Mouse (Mus musculus): ENCODE data around the gene Snx18. TPM values are rescaled to one million over a fixed set of nuclear protein-coding genes. Genes with fewer than 3 reads are reported as not detected.

Gene Snx18
- polyA plus RNA-seq, 1 experiment from 2014 or later: 9.0 TPM

DNA sequence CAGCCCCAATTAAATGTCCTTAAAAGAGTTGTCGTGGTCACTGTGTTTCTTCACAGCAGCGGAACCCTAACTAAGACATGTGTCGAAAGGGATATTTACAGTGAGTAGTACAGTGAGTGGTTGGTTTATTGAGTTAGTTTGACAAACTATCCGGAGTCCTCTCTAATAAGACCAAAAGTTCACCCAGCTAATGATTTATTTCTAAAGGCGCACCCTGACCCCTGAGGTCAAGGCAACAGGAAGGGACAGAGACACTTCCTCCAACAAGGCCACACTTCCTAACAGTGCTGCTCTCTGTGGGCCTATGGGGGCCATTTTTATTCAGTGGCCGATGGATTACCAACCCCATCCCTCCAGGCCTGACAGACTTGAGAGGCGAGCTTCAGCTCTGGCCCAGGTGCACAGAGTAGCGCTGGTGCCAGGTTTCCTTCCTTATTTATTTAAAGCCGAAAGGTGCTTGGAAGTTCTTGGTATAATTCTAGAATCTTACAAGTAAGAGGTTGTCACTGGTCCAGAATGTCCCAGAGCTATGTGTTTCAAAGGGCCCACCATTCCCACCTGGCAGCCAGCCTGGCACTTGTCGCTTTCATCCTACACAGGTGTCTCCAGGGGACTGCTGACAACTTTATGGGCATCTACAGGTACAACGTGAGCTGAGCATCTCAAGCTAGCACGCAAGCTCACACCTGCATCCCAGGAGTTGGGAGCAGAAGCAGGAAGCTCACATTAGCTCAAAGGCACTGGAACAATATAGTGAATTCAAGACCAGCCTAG lies 16.3 kb downstream of the Snx18 start:
- Histone ChIP-seq H3K4me3 (no peak overlapping the region), H3K27ac (no peak overlapping the region), H3K4me2 (no peak overlapping the region), H3K9ac (no peak overlapping the region), H3K4me1 (peaks cover 5% of the 10 kb centered on the region; the same call in 1 of the 2 replicates), H3K9me3 (no peaks in the 10 kb centered on the region), H3K36me3 (replicated peaks) (no peaks in the 10 kb centered on the region), H3K27me3 (replicated peaks) (no peaks in the 10 kb centered on the region)
- WGBS: 97% methylated on average over 12 of the region's 12 CpGs
- no peak for ATAC-seq (replicated peaks)

DNA sequence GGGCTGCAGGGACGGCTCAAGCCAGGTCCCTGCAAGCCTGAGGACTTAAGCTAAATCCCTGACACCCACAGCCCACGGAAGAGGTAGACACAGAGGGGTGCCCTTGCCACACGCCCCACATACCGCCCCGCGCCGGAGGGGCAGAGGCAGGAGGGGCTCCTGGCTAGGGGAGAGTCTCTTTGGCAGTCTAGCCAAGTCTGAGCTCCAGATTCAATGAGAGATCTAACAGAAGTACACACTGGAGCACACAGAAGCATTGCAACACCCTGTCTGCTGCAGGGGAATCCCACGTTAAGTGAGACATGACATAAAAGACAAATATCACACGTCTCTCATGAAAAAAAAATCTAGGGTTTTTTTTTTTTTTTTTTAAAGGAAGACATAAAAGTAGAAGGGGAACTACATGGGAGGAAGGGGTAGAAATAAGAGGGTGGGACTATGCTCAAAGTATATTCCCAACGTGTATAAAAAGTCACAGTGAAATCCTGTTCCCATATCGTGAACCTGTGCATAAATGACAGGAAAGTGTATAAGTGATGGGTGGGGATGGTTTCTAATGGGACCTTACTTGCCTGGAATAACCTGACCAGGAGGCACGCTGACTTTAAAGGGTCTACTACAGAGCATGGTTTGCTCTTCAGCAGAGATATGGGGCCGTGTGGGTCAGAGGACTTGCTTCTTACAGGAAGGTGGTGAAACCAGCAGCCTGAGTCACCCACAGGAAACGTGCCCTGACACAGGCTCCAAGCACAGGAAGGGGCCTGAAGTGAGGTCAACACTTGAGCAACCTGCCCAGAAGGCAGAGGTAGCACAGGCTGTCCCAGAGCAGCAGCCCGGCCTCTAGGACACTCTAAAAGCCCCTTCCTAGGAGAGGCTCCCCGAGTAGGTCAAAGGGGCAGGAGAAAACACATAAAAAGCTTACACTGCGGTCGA lies 17.6 kb downstream of the Snx18 start:
- WGBS: 93% methylated on average over 18 of the region's 18 CpGs
- no peak for ATAC-seq (replicated peaks)

DNA sequence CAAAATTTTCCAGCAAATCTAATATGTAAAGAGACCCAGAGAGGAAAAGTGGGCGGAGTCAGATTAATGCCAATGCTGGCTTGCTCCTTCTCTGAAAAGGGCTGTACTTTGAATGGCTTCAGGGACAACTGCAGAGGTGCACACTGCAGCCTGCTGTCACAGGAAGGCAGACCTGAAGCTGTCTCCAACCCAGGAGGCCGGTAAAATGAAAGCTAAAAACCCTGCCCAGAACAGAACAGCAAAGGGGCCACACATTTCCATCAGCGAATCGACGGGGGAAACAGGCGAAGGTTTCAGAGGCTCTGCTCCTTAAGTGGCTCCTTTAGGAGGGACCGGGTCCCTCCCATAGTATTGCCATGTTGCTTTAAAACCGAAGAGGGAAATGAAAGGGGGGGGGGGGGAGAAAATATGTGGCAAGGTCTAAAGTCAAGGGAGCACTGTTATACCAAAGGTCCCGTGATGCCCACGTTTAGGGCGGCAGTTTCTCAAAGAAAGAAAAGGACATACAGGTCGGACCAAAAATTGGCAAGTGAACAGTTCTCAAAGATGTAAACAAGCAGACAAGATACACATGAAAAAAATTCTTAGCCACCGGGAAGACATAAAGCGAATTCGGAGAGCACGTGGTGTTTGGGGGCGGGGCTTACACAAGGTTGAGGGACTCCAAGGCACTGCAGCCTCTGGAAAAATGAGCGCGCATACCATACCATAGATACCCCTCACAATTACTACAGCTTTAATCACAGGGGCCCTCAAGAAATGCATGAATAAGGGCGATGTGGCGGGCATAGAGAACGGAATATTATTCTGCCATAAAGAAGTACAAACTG lies 18.4 kb downstream of the Snx18 start:
- H3K9ac ChIP-seq: no peak overlapping the region
- whole genome bisulfite sequencing: 91% methylated on average over 22 of the region's 22 CpGs
- no peaks in the 10 kb centered on the region for H3K36me3 ChIP-seq (replicated peaks)
- peaks cover 13% of the 10 kb centered on the region for H3K4me1 ChIP-seq
- H3K4me3 ChIP-seq: no peak overlapping the region
- H3K27me3 ChIP-seq (replicated peaks): no peaks in the 10 kb centered on the region
- ATAC-seq (replicated peaks): no peak
- H3K27ac ChIP-seq: no peak overlapping the region
- H3K9me3 ChIP-seq: no peaks in the 10 kb centered on the region
- no peak overlapping the region for H3K4me2 ChIP-seq

More for the DNA sequence above, 17.6 kb downstream of the Snx18 start:
- Histone ChIP-seq H3K27ac (no peak overlapping the region), H3K4me2 (no peak overlapping the region), H3K36me3 (replicated peaks) (no peaks in the 10 kb centered on the region), H3K9me3 (no peaks in the 10 kb centered on the region), H3K27me3 (replicated peaks) (no peaks in the 10 kb centered on the region), H3K4me3 (no peak overlapping the region), H3K9ac (no peak overlapping the region), H3K4me1 (peaks cover 13% of the 10 kb centered on the region)

DNA sequence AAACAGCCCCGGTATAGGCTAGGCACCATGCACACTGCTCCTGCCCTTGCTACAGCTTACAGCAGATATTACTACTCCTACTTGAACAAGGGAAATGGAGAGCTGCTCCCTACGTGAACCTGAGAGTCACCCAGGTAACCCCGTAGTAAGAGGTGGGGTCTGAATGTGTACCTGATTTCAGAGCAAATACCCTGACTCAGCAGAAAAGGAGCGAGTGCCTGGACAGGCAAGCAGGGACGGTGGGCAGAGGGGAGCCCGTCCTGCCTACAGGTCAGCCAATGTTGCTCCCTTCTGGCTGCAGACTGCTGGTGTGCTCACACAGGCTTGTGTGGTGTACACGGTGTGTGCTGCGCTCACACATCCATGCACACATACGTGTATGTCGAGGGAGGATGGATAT lies 20.7 kb downstream of the Snx18 start:
- Histone ChIP-seq H3K4me2 (no peak overlapping the region), H3K9me3 (no peaks in the 10 kb centered on the region), H3K36me3 (replicated peaks) (no peaks in the 10 kb centered on the region), H3K27ac (no peak overlapping the region), H3K4me3 (no peak overlapping the region), H3K9ac (no peak overlapping the region), H3K27me3 (replicated peaks) (no peaks in the 10 kb centered on the region), H3K4me1 (peaks cover 9% of the 10 kb centered on the region)
- no peak; the same call in 1 of the 2 replicates for ATAC-seq (replicated peaks)
- WGBS: 93% methylated on average over 10 of the region's 10 CpGs

DNA sequence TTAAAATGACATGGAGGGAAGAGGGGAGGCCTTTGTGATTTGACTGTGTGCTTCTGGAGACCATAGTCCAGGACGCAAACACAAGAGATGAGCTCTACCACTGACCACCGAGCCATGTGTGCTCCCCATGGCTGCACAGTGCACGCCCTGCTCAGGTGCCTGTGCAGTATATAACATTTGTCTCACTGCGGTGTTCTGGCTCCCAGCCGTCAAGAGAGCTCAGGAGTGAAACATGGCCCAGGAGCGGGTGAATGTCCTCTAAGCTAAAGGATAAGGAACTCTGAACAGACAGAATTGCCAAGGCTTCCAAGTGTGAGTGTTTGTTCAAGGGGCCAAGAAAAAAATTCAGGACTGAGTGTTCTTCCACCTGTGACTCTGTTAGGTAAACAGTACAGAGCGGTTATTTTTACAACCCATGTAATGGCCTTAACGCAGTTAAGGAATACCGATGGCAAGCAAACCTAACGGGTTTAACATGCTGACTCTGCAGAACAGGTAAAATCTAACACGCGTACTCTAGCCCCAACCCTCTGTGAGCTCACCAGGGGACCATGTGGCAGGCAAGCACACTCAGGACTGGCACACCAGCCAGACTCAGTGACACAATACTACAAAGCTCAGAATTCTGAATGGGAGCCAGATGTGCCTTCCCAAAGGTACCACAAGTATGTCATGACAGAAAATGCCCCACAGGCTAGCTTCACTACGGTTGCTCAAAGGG lies 21.4 kb downstream of the Snx18 start:
- Histone ChIP-seq H3K4me2 (no peak overlapping the region), H3K4me3 (no peak overlapping the region), H3K27me3 (replicated peaks) (no peaks in the 10 kb centered on the region), H3K4me1 (peaks cover 9% of the 10 kb centered on the region), H3K27ac (no peak overlapping the region), H3K9me3 (no peaks in the 10 kb centered on the region), H3K36me3 (replicated peaks) (no peaks in the 10 kb centered on the region), H3K9ac (no peak overlapping the region)
- no peak; the same call in 1 of the 2 replicates for ATAC-seq (replicated peaks)
- WGBS: 84% methylated on average over 13 of the region's 13 CpGs

DNA sequence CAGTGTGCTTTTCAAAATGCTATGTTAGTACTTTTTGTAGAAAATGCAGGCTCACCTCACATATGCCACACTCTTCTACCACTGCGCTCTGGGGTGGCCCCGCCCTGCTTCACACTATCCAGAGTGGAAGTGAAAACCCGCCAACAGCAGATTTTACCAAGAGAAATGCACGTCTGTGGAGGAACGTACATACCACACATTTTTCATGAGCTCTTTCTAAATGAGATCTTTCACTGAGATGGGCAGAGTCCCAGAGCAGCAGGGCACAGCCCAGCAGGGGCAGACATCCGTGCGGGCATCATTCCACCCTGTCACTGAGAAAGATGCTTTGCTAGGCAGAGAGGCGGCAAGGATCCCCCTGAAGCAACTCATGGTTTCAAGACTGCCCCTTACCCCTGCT lies 22.4 kb downstream of the Snx18 start:
- no peak overlapping the region for H3K27ac ChIP-seq
- H3K4me3 ChIP-seq: no peak overlapping the region
- no peak; the same call in 1 of the 2 replicates for ATAC-seq (replicated peaks)
- H3K27me3 ChIP-seq (replicated peaks): no peaks in the 10 kb centered on the region
- no peaks in the 10 kb centered on the region for H3K9me3 ChIP-seq
- H3K4me1 ChIP-seq: peaks cover 9% of the 10 kb centered on the region
- no peak overlapping the region for H3K9ac ChIP-seq
- 67% methylated on average over 8 of the region's 8 CpGs for WGBS
- no peak overlapping the region for H3K4me2 ChIP-seq
- H3K36me3 ChIP-seq (replicated peaks): no peaks in the 10 kb centered on the region

DNA sequence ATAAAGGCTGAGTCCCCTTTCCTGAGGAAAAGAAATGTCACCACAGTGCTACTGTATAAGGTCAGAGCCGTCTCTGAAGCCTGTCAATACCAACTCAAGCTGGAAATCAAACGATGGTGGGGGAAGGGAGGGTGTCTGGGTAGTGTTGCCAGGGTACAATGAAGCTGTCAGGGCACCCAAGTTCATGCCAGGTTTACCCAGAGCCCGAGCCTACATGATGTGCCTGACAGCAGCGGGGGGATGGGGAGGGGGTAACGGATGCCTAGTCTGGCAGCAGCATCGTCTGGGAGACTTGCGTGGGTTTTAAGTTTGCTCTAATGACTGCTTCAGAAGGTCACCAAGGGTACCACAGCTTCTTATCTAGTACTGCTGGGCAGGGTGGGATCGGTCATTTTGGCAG lies 23.1 kb downstream of the Snx18 start:
- Histone ChIP-seq H3K27ac (no peak overlapping the region), H3K4me2 (no peak overlapping the region), H3K36me3 (replicated peaks) (0 out of 2 replicates have a peak, but pooled peaks cover 4% of the 10 kb centered on the region), H3K4me1 (peaks cover 9% of the 10 kb centered on the region), H3K9ac (no peak overlapping the region), H3K9me3 (no peaks in the 10 kb centered on the region), H3K4me3 (no peak overlapping the region), H3K27me3 (replicated peaks) (no peaks in the 10 kb centered on the region)
- 0 out of 2 replicates have a peak, but pooled peaks have one; percentile 30 for ATAC-seq (replicated peaks)
- 68% methylated on average over 8 of the region's 8 CpGs for WGBS

DNA sequence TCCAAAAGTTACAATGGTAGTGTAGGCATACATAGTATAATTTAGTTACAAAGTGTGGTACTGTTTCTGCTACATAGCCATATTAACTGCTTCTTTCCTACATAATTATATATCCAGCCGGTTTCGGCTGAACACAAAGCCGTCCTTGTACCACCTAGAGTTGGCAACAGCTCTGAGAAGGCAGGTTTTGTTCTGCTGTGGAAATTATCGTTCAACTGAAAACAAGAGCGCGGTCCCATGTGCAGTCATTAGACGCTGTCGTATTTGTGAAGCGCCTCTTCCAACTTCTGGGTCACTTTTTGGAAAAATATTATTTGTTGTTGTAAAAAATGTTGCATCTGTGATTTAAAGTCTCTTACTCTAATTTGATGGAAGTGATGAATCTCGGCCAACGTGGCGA lies 24.0 kb downstream of the Snx18 start:
- H3K27me3 ChIP-seq (replicated peaks): no peaks in the 10 kb centered on the region
- no peak overlapping the region for H3K4me3 ChIP-seq
- H3K27ac ChIP-seq: no peak overlapping the region
- no peak overlapping the region for H3K4me2 ChIP-seq
- H3K9ac ChIP-seq: no peak overlapping the region
- WGBS: 91% methylated on average over 12 of the region's 12 CpGs
- no peak for ATAC-seq (replicated peaks)
- no peaks in the 10 kb centered on the region for H3K9me3 ChIP-seq
- H3K36me3 ChIP-seq (replicated peaks): 0 out of 2 replicates have a peak, but pooled peaks cover 4% of the 10 kb centered on the region
- H3K4me1 ChIP-seq: peaks cover 9% of the 10 kb centered on the region

DNA sequence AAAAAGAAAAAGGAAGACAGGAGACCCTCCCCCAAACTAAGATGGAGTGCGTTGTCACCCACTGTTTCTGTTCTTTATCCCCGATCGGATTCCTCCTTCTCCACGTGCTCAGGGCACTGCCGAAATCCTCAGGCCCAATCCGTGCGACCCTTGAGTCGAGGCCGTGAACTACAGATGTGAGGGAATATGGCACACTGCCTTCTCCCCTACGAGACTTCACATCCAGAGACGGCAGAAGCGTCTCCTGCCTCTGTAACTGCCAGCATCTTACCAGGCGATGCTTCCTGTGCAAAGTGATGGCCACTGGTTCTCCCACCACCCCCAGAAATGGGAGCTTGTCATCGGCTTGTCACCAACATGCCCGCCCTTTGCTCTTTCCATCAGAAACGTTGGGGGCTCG lies 24.7 kb downstream of the Snx18 start:
- Histone ChIP-seq H3K27me3 (replicated peaks) (no peaks in the 10 kb centered on the region), H3K36me3 (replicated peaks) (0 out of 2 replicates have a peak, but pooled peaks cover 4% of the 10 kb centered on the region), H3K4me1 (peaks cover 9% of the 10 kb centered on the region), H3K4me2 (no peak overlapping the region), H3K9me3 (no peaks in the 10 kb centered on the region), H3K4me3 (no peak overlapping the region), H3K9ac (no peak overlapping the region), H3K27ac (no peak overlapping the region)
- 90% methylated on average over 17 of the region's 17 CpGs for WGBS
- no peak for ATAC-seq (replicated peaks)

DNA sequence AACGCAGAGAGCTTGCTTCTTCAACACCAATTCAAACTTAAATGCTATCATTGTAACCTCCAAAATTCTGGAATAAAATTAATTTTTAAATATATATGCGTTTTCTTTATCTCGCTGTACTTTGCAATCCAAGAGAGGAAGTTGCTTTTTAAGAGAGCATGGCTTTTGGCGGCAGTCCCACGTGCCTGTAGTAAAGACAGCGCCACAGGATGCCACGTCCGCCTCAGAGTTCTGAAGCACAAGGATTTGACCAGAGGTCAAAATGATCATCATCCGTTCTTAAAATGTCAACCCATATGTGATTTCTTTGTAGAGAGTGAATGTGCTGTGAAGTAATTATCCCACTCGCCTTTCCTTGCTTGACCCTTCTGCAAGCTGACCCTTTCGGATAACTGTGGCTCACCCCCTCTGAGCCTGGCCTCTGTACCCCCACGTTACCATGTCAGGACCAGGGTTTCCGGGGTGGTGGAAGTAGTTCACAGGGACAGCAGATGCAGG lies 25.6 kb downstream of the Snx18 start:
- no peak for ATAC-seq (replicated peaks)
- 89% methylated on average over 13 of the region's 13 CpGs for WGBS
- Histone ChIP-seq H3K27me3 (replicated peaks) (no peaks in the 10 kb centered on the region), H3K9ac (no peak overlapping the region), H3K9me3 (no peaks in the 10 kb centered on the region), H3K27ac (no peak overlapping the region), H3K36me3 (replicated peaks) (0 out of 2 replicates have a peak, but pooled peaks cover 4% of the 10 kb centered on the region), H3K4me1 (peaks cover 11% of the 10 kb centered on the region), H3K4me2 (no peak overlapping the region), H3K4me3 (no peak overlapping the region)

DNA sequence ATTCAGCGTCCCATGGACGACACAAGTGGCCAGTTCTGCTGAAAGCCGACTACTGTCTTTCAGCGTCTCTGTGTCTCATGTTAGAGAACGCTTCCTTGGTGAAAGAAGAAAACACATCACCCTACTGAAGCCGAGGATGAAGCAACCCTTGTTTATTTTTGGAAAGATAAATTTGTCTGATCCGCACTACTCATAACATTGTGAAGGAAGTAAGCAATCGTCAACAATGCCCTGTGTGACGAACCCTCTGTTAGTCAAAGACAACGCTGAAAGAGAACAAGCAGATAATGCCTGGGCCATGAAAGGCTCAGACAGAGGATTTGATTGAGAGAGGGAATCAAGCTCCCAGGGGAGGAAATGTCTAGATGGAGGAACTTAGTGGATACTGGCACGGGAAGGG lies 27.0 kb downstream of the Snx18 start:
- ATAC-seq (replicated peaks): no peak
- no peak overlapping the region for H3K27ac ChIP-seq
- H3K27me3 ChIP-seq (replicated peaks): no peaks in the 10 kb centered on the region
- no peak overlapping the region for H3K4me3 ChIP-seq
- no peaks in the 10 kb centered on the region for H3K9me3 ChIP-seq
- H3K36me3 ChIP-seq (replicated peaks): 0 out of 2 replicates have a peak, but pooled peaks cover 4% of the 10 kb centered on the region
- no peak overlapping the region for H3K9ac ChIP-seq
- peaks cover 18% of the 10 kb centered on the region for H3K4me1 ChIP-seq
- 85% methylated on average over 11 of the region's 11 CpGs for WGBS
- no peak overlapping the region for H3K4me2 ChIP-seq

All from midbrain, embryonic 15.5 days (tissue).